Mouse (Mus musculus): ENCODE results near the gene Usp16. TPM values are rescaled to one million over a fixed set of nuclear protein-coding genes. Genes with fewer than 3 reads are reported as not detected.

The Usp16 gene
- total and polyA plus RNA-seq, 2 experiments from 2014 or later, result 40.8 to 220 TPM

GRCm38 (mm10) chr16:87434266-87434665, 20.2 kb upstream of the Usp16 start:
- WGBS, result 91% methylated on average over 7 of the region's 7 CpGs
- no peaks in the 10 kb centered on the region for H3K27me3 ChIP-seq (ENCODE audit: control insufficient read depth, insufficient read depth, low read length)
- no peak overlapping the region for H3K9ac ChIP-seq (replicated peaks; ENCODE audit: low read depth, low read length)
- H3K9me3 ChIP-seq (replicated peaks; ENCODE audit: control insufficient read depth, low read length), result no peaks in the 10 kb centered on the region
- H3K4me1 ChIP-seq (ENCODE audit: control insufficient read depth, insufficient read depth), result peaks cover 6% of the 10 kb centered on the region; the same call in 1 of the 2 replicates
- no peak overlapping the region for H3K27ac ChIP-seq (ENCODE audit: low read depth)
- TF ChIP-seq EP300 (IDR thresholded peaks at IDR 0.05; ENCODE audit: low read depth), result no peak
- TF ChIP-seq CTCF (IDR thresholded peaks at IDR 0.05; ENCODE audit: low read depth), result no peak
- H3K36me3 ChIP-seq (replicated peaks; ENCODE audit: control insufficient read depth, insufficient read depth, low read length), result peaks cover 13% of the 10 kb centered on the region
- DNase-seq (ENCODE audit: low spot score) (no peak), ATAC-seq (ENCODE audit: insufficient read depth, low read depth) (no peak)
- H3K4me3 ChIP-seq (ENCODE audit: low read depth, low read length), result no peak overlapping the region
- no peak overlapping the region for H3K4me2 ChIP-seq (ENCODE audit: low read depth, low read length)

GRCm38 (mm10) chr16:87434946-87435345, 19.6 kb upstream of the Usp16 start:
- WGBS, result 61% methylated on average over 6 of the region's 6 CpGs
- no peak overlapping the region for H3K4me2 ChIP-seq (ENCODE audit: low read depth, low read length)
- DNase-seq (ENCODE audit: low spot score) (no peak), ATAC-seq (ENCODE audit: insufficient read depth, low read depth) (no peak)
- no peaks in the 10 kb centered on the region for H3K9me3 ChIP-seq (replicated peaks; ENCODE audit: control insufficient read depth, low read length)
- H3K4me3 ChIP-seq (ENCODE audit: low read depth, low read length), result no peak overlapping the region
- H3K27me3 ChIP-seq (ENCODE audit: control insufficient read depth, insufficient read depth, low read length), result no peaks in the 10 kb centered on the region
- H3K4me1 ChIP-seq (ENCODE audit: control insufficient read depth, insufficient read depth), result peaks cover 9% of the 10 kb centered on the region; the same call in 1 of the 2 replicates
- TF ChIP-seq EP300 (IDR thresholded peaks at IDR 0.05; ENCODE audit: low read depth) (no peak), CTCF (IDR thresholded peaks at IDR 0.05; ENCODE audit: low read depth) (no peak)
- no peak overlapping the region for H3K9ac ChIP-seq (replicated peaks; ENCODE audit: low read depth, low read length)
- peaks cover 13% of the 10 kb centered on the region for H3K36me3 ChIP-seq (replicated peaks; ENCODE audit: control insufficient read depth, insufficient read depth, low read length)
- H3K27ac ChIP-seq (ENCODE audit: low read depth), result no peak overlapping the region

GRCm38 (mm10) chr16:87435411-87436205, 18.9 kb upstream of the Usp16 start:
- no peak overlapping the region for H3K4me3 ChIP-seq (ENCODE audit: low read depth, low read length)
- no peaks in the 10 kb centered on the region for H3K9me3 ChIP-seq (replicated peaks; ENCODE audit: control insufficient read depth, low read length)
- H3K27me3 ChIP-seq (ENCODE audit: control insufficient read depth, insufficient read depth, low read length), result no peaks in the 10 kb centered on the region
- DNase-seq (ENCODE audit: low spot score) (no peak), ATAC-seq (ENCODE audit: insufficient read depth, low read depth) (no peak)
- H3K36me3 ChIP-seq (replicated peaks; ENCODE audit: control insufficient read depth, insufficient read depth, low read length), result peaks cover 13% of the 10 kb centered on the region
- no peak overlapping the region for H3K27ac ChIP-seq (ENCODE audit: low read depth)
- WGBS, result 79% methylated on average over 13 of the region's 13 CpGs
- no peak overlapping the region for H3K4me2 ChIP-seq (ENCODE audit: low read depth, low read length)
- TF ChIP-seq EP300 (IDR thresholded peaks at IDR 0.05; ENCODE audit: low read depth), result no peak
- TF ChIP-seq CTCF (IDR thresholded peaks at IDR 0.05; ENCODE audit: low read depth), result no peak
- H3K4me1 ChIP-seq (ENCODE audit: control insufficient read depth, insufficient read depth), result peaks cover 9% of the 10 kb centered on the region; the same call in 1 of the 2 replicates
- no peak overlapping the region for H3K9ac ChIP-seq (replicated peaks; ENCODE audit: low read depth, low read length)

GRCm38 (mm10) chr16:87437096-87437495, 17.4 kb upstream of the Usp16 start:
- Histone ChIP-seq H3K27ac (ENCODE audit: low read depth) (no peak overlapping the region), H3K4me2 (ENCODE audit: low read depth, low read length) (no peak overlapping the region), H3K9me3 (replicated peaks; ENCODE audit: control insufficient read depth, low read length) (no peaks in the 10 kb centered on the region), H3K27me3 (ENCODE audit: control insufficient read depth, insufficient read depth, low read length) (no peaks in the 10 kb centered on the region), H3K4me1 (ENCODE audit: control insufficient read depth, insufficient read depth) (peaks cover 14% of the 10 kb centered on the region), H3K4me3 (ENCODE audit: low read depth, low read length) (no peak overlapping the region), H3K36me3 (replicated peaks; ENCODE audit: control insufficient read depth, insufficient read depth, low read length) (peaks cover 13% of the 10 kb centered on the region), H3K9ac (replicated peaks; ENCODE audit: low read depth, low read length) (no peak overlapping the region)
- WGBS, result 90% methylated on average over 21 of the region's 21 CpGs
- TF ChIP-seq CTCF (IDR thresholded peaks at IDR 0.05; ENCODE audit: low read depth), result no peak
- no peak for TF ChIP-seq EP300 (IDR thresholded peaks at IDR 0.05; ENCODE audit: low read depth)
- DNase-seq (ENCODE audit: low spot score) (no peak), ATAC-seq (ENCODE audit: insufficient read depth, low read depth) (no peak)

- peaks cover 14% of the 10 kb centered on the region for H3K4me1 ChIP-seq (ENCODE audit: control insufficient read depth, insufficient read depth)
- TF ChIP-seq CTCF (IDR thresholded peaks at IDR 0.05; ENCODE audit: low read depth) (no peak), EP300 (IDR thresholded peaks at IDR 0.05; ENCODE audit: low read depth) (no peak)
- no peak overlapping the region for H3K4me2 ChIP-seq (ENCODE audit: low read depth, low read length)
- DNase-seq (ENCODE audit: low spot score) (no peak), ATAC-seq (ENCODE audit: insufficient read depth, low read depth) (no peak)
- 85% methylated on average over 8 of the region's 8 CpGs for WGBS
- H3K36me3 ChIP-seq (replicated peaks; ENCODE audit: control insufficient read depth, insufficient read depth, low read length), result peaks cover 13% of the 10 kb centered on the region
- H3K9ac ChIP-seq (replicated peaks; ENCODE audit: low read depth, low read length), result no peak overlapping the region
- no peaks in the 10 kb centered on the region for H3K27me3 ChIP-seq (ENCODE audit: control insufficient read depth, insufficient read depth, low read length)
- no peak overlapping the region for H3K4me3 ChIP-seq (ENCODE audit: low read depth, low read length)
- H3K9me3 ChIP-seq (replicated peaks; ENCODE audit: control insufficient read depth, low read length), result no peaks in the 10 kb centered on the region
- no peak overlapping the region for H3K27ac ChIP-seq (ENCODE audit: low read depth)
Measured at GRCm38 (mm10) chr16:87438697-87439096, 15.8 kb upstream of the Usp16 start.

Data from heart, postnatal 0 days (tissue).